Mouse (Mus musculus): ENCODE results near the gene Pcnx4. TPM values are rescaled to one million over a fixed set of nuclear protein-coding genes. Genes with fewer than 3 reads are reported as not detected.

Pcnx4 gene
- total and polyA plus RNA-seq, 3 experiments = 2.4 to 3.6 (median 3.4) TPM

DNA sequence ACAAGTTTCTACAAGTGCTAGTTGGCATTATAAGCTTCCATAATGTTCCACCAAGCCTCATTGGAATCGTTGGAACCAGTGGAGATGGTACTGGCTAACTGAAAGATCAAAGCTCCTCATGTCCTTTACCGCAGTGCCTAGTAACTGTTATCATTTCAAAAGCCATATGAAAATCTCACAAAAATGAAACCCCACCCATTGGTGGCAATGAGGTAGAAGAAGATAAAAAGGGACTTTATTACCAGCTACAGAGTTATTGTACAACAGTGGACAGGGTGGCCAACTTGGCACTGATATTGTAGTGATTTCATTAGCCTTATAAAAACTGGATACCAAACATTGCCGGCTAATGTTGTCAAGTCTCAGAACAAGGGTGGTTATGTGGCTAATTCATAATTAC is 75.9 kb downstream of the Pcnx4 start:
- Histone ChIP-seq H3K36me3 (ENCODE audit: control insufficient read depth, insufficient read depth, low read length) (no peaks in the 10 kb centered on the region), H3K4me3 (no peak overlapping the region), H3K79me2 (replicated peaks; ENCODE audit: control insufficient read depth, insufficient read depth, low read length) (no peaks in the 10 kb centered on the region), H3K9ac (ENCODE audit: low read depth, low read length) (no peak overlapping the region), H3K27me3 (ENCODE audit: control insufficient read depth, insufficient read depth, low read length) (no peaks in the 10 kb centered on the region), H3K27ac (no peak overlapping the region), H3K4me1 (ENCODE audit: control insufficient read depth, insufficient read depth, low read length) (no peaks in the 10 kb centered on the region)
- intact Hi-C loops (cut with DNase I) = no loop called here
- 83% methylated on average over 3 of the region's 3 CpGs for WGBS
- DNase-seq = no peak
- no peak for TF ChIP-seq CTCF (IDR thresholded peaks at IDR 0.05)
- TF ChIP-seq POLR2A (IDR thresholded peaks at IDR 0.05; ENCODE audit: insufficient read depth, low read depth, low read length) = no peak
- no peak for TF ChIP-seq EP300 (IDR thresholded peaks at IDR 0.05; ENCODE audit: insufficient read depth, low read depth, low read length)

GRCm38 (mm10) chr12:72620856-72621255 is 84.7 kb downstream of the Pcnx4 start:
- no peak for DNase-seq
- Histone ChIP-seq H3K27me3 (ENCODE audit: control insufficient read depth, insufficient read depth, low read length) (no peaks in the 10 kb centered on the region), H3K27ac (no peak overlapping the region), H3K79me2 (replicated peaks; ENCODE audit: control insufficient read depth, insufficient read depth, low read length) (no peaks in the 10 kb centered on the region), H3K36me3 (ENCODE audit: control insufficient read depth, insufficient read depth, low read length) (no peaks in the 10 kb centered on the region), H3K4me3 (no peak overlapping the region), H3K9ac (ENCODE audit: low read depth, low read length) (no peak overlapping the region), H3K4me1 (ENCODE audit: control insufficient read depth, insufficient read depth, low read length) (no peaks in the 10 kb centered on the region)
- TF ChIP-seq POLR2A (IDR thresholded peaks at IDR 0.05; ENCODE audit: insufficient read depth, low read depth, low read length) (no peak), EP300 (IDR thresholded peaks at IDR 0.05; ENCODE audit: insufficient read depth, low read depth, low read length) (no peak), CTCF (IDR thresholded peaks at IDR 0.05) (no peak)
- intact Hi-C loops (cut with DNase I) = no loop called here
- 83% methylated on average over 7 of the region's 7 CpGs for WGBS

GRCm38 (mm10) chr12:72621441-72621840 is 85.3 kb downstream of the Pcnx4 start:
- H3K9ac ChIP-seq (ENCODE audit: low read depth, low read length) = no peak overlapping the region
- no peak for TF ChIP-seq CTCF (IDR thresholded peaks at IDR 0.05)
- TF ChIP-seq EP300 (IDR thresholded peaks at IDR 0.05; ENCODE audit: insufficient read depth, low read depth, low read length) = no peak
- no peak for TF ChIP-seq POLR2A (IDR thresholded peaks at IDR 0.05; ENCODE audit: insufficient read depth, low read depth, low read length)
- H3K27ac ChIP-seq = no peak overlapping the region
- H3K4me1 ChIP-seq (ENCODE audit: control insufficient read depth, insufficient read depth, low read length) = no peaks in the 10 kb centered on the region
- 76% methylated on average over 1 of the region's 1 CpGs for WGBS
- no peaks in the 10 kb centered on the region for H3K36me3 ChIP-seq (ENCODE audit: control insufficient read depth, insufficient read depth, low read length)
- H3K4me3 ChIP-seq = no peak overlapping the region
- DNase-seq = no peak
- H3K27me3 ChIP-seq (ENCODE audit: control insufficient read depth, insufficient read depth, low read length) = no peaks in the 10 kb centered on the region
- no peaks in the 10 kb centered on the region for H3K79me2 ChIP-seq (replicated peaks; ENCODE audit: control insufficient read depth, insufficient read depth, low read length)
- intact Hi-C loops (cut with DNase I) = no loop called here

- no peaks in the 10 kb centered on the region for H3K36me3 ChIP-seq (ENCODE audit: control insufficient read depth, insufficient read depth, low read length)
- intact Hi-C loops (cut with DNase I) = no loop called here
- no peaks in the 10 kb centered on the region for H3K4me1 ChIP-seq (ENCODE audit: control insufficient read depth, insufficient read depth, low read length)
- no peak for DNase-seq
- H3K79me2 ChIP-seq (replicated peaks; ENCODE audit: control insufficient read depth, insufficient read depth, low read length) = no peaks in the 10 kb centered on the region
- H3K9ac ChIP-seq (ENCODE audit: low read depth, low read length) = no peak overlapping the region
- H3K27me3 ChIP-seq (ENCODE audit: control insufficient read depth, insufficient read depth, low read length) = no peaks in the 10 kb centered on the region
- 48% methylated on average over 5 of the region's 5 CpGs for WGBS
- TF ChIP-seq CTCF (IDR thresholded peaks at IDR 0.05) = no peak
- TF ChIP-seq EP300 (IDR thresholded peaks at IDR 0.05; ENCODE audit: insufficient read depth, low read depth, low read length) = no peak
- no peak for TF ChIP-seq POLR2A (IDR thresholded peaks at IDR 0.05; ENCODE audit: insufficient read depth, low read depth, low read length)
- H3K27ac ChIP-seq = no peak overlapping the region
- H3K4me3 ChIP-seq = no peak overlapping the region
Observed at GRCm38 (mm10) chr12:72622853-72623496, 86.8 kb downstream of the Pcnx4 start.

- Histone ChIP-seq H3K4me3 (no peak overlapping the region), H3K79me2 (replicated peaks; ENCODE audit: control insufficient read depth, insufficient read depth, low read length) (no peaks in the 10 kb centered on the region), H3K36me3 (ENCODE audit: control insufficient read depth, insufficient read depth, low read length) (no peaks in the 10 kb centered on the region), H3K9ac (ENCODE audit: low read depth, low read length) (no peak overlapping the region), H3K4me1 (ENCODE audit: control insufficient read depth, insufficient read depth, low read length) (no peaks in the 10 kb centered on the region), H3K27ac (no peak overlapping the region), H3K27me3 (ENCODE audit: control insufficient read depth, insufficient read depth, low read length) (no peaks in the 10 kb centered on the region)
- 84% methylated on average over 7 of the region's 7 CpGs for WGBS
- TF ChIP-seq CTCF (IDR thresholded peaks at IDR 0.05) (no peak), EP300 (IDR thresholded peaks at IDR 0.05; ENCODE audit: insufficient read depth, low read depth, low read length) (no peak), POLR2A (IDR thresholded peaks at IDR 0.05; ENCODE audit: insufficient read depth, low read depth, low read length) (no peak)
- DNase-seq = no peak
- intact Hi-C loops (cut with DNase I) = no loop called here
Observed at GRCm38 (mm10) chr12:72628751-72629150, 92.6 kb downstream of the Pcnx4 start.

Other genes starting within 250 kb of the Pcnx4 start
- 1 to 10 TPM; 2.9 to 3.8 TPM for gene Rtn1, start 127.3 kb upstream of the Pcnx4 start, total RNA-seq (2021)
- 3.5 and 4.2 TPM in 2 replicates for gene Rtn1, start 127.3 kb upstream of the Pcnx4 start, polyA plus RNA-seq (2012; rRNA removed)
- under 1 TPM; 0.10 to 0.14 TPM for gene Lrrc9, start 94.5 kb upstream of the Pcnx4 start, total RNA-seq (2021)
- gene Lrrc9, start 94.5 kb upstream of the Pcnx4 start, polyA plus RNA-seq (2012; rRNA removed) = 0.08 and 0.12 TPM in 2 replicates
- not detected for gene Gm4756, start 113.3 kb downstream of the Pcnx4 start, total RNA-seq (2021)
- gene Gm4756, start 113.3 kb downstream of the Pcnx4 start, polyA plus RNA-seq (2012; rRNA removed) = not detected in 2 replicates
- 10 to 100 TPM; 54.6 to 65.7 TPM for gene Dhrs7, start 128.5 kb downstream of the Pcnx4 start, total RNA-seq (2021)
- 47.9 and 57.7 TPM in 2 replicates for gene Dhrs7, start 128.5 kb downstream of the Pcnx4 start, polyA plus RNA-seq (2012; rRNA removed)
- gene Ppm1a, start 221.1 kb downstream of the Pcnx4 start, total RNA-seq (2021) = 100 to 1,000 TPM; 218 to 258 TPM
- gene Ppm1a, start 221.1 kb downstream of the Pcnx4 start, polyA plus RNA-seq (2012; rRNA removed) = 78.4 and 141 TPM in 2 replicates